Mouse (Mus musculus) frontal cortex, postnatal 14 days (tissue): ENCODE results near the gene Ttc5.
"Not testable (repeated sequence)": the region's sequence is repeated elsewhere in the genome, so short reads cannot be mapped to it uniquely, and the experiment has no call there.

Experiments
- DNase-seq, 2 experiments: peaks; one replicate each; pipeline ENCODE4 v3.0.0; 2022; ENCODE audit warnings: low spot score in 2 of 2

The Ttc5 gene

DNA sequence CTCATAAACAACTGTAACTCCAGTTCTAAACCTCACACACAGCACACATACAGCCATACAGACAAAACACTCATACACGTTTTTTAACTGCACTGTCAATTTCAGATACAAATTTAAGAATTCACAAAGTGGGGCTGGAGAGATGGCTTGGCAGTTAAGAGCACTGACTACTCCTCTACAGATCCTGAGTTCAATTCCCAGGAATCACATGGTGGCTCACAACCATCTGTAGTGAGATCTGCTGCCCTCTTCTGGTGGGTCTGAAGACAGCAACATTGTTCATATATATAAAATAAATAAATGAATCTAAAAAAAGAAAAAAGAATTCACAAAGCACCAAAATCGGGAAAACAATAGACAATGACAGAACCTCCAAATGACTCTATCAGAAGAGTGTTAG is 14.0 kb downstream of the Ttc5 start:
- DNase-seq = no peak

DNA sequence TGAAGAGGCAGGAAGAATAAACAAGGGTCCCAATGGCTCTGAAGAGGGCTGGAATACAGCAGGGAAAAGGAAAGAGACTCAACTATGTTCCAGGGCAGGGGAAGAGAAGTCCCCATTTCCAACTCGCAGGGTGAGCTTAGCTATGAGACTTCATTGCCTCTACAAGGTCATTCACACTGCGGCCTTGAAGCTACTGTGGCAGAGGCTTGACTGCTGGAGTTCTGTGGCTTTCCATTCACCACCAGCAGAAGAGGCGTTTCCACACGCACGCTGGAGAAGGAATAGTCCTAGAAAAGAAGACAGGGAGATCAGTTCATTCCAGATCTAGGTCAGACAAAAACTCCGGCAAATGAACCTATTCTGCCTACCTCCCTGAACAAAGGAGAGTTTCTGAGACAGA is 19.6 kb downstream of the Ttc5 start:
- no peak for DNase-seq

DNA sequence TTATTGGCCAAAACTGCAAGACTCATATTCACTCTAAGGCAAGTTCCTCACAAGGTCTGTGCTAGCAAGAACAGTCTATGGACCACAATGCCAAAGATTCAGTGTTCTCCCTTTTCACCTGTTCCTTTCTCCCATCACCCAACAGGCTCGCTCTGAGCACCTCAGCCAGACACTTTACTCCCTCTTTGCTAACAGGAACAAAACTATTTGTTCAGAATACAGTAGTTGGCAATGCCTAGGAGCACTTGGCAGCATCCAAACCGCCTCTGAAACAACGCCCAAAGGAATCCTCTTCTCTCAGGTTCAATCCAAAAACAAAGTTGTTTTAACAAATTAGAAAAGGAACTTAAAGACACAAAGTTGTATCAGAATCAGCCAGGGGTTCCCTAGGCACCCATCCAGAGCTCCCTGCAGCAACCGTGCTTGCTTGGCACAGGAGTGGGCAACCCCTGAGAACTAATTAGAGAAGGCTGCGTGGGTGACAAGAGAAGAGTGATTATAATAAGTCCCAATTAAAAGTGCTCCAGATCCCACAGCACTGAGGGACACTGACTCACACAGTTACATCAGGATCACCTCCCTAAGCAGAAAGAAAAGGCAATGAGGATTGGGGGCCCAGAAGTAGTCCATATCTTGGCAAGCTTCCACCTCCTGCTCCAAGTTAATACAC is 26.8 kb downstream of the Ttc5 start:
- peak in 1 of 2 experiments; percentile 8 for DNase-seq

DNA sequence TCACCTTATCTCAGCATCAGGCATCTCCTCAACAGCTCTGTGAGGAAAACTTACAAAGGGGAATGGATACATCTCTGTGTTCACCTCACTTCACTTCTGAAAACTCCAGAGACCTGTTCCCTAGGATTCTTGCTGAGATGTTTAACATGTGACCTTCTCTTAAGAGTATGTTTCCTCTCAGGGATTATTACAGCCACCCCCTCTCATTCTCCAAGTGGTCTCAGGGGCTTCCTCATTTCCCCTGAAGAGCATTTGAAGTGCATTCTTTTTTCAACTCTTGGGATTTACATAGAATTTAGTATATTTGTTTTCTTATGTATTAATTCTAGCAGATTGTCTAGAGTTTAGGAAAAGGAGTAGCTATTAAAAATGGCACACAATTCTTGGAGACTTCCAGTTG is 40.3 kb downstream of the Ttc5 start, which contains the start of gene Olfr749:
TSS of gene Olfr749 (minus strand) at position 101 of the 400 bp plus-strand sequence.
- DNase-seq = no peak

DNA sequence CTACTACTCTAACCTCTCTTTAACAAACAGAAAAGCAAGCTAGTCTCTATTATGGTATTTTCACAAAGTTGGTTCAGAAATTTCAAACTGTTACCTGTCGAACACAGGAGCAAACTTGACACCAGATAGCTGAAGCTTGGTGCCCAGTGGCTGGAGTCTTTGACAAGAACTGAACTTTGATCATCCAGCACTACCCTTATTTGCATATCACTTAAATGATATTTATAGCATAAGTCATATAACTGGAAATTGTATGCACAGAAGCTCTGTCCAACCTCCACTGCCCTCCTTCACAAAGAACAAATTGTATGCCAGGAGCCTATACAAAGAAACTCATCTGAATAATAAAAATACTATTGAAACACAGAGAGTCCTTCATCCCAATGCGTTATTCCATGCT is 43.7 kb downstream of the Ttc5 start:
- DNase-seq = no peak

DNA sequence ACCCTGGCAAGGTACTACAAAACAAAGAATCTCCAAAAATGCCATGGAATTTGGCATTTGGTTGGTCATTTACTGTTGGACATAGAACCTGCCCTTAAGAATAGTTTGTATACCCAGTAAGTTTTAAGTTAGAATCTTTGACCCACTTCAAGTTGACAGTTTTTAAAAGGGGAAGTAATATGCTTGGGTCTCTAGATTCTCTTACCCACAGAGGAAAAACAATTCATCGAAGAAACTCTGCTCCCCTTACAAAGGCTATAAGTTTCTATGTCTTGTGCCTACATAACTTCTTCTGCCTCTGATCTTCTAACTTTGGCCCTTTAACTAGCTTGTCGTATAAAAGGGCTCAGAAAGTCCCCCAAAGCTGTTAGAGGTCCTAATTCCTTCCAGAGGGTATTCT is 45.0 kb downstream of the Ttc5 start:
- no peak for DNase-seq

DNA sequence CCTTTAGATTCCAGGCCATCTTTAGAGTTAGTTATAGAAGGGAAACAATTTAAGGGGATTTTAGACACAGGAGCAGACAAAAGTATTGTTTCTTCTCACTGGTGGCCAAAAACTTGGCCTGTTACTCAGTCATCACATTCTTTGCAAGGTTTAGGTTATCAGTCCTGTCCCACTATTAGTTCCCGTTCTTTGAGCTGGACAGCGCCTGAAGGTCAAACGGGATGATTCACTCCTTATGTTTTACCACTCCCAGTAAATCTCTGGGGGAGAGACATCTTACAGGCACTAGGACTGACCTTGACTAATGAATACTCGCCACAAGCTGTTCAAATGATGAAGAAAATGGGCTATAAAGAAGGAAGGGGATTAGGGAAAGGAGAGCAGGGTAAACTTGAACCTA is 62.9 kb downstream of the Ttc5 start:
- not testable (repeated sequence) for DNase-seq

DNA sequence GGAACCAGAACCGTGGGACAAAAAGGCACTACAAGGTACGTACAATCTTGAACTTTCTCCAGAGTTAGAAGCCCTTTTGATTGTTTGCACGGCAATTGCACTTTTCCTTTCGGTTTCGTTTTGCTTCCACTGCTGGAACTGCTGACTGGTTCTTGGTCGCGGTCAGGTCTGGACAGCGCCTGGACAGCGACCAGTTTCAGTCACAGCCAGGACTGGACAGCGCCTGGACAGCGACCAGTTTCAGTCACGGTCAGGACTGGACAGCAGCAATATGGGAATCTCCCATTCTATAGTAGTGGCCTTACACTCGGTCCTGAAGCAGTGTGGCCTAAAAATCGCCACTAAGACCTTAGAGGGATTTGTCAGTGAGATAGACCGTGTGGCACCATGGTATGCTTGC is 65.4 kb downstream of the Ttc5 start:
- not testable (repeated sequence) for DNase-seq
